Mouse (Mus musculus) retina, postnatal 1 day (tissue): Measurements from ENCODE around the gene A030014E15Rik.
"Not testable (repeated sequence)": the region's sequence is repeated elsewhere in the genome, so short reads cannot be mapped to it uniquely, and the experiment has no call there.

ENCODE experiments used
- DNase-seq: peaks from one replicate; pipeline ENCODE4 v3.0.0-alpha.2; 2012

The A030014E15Rik gene

DNA sequence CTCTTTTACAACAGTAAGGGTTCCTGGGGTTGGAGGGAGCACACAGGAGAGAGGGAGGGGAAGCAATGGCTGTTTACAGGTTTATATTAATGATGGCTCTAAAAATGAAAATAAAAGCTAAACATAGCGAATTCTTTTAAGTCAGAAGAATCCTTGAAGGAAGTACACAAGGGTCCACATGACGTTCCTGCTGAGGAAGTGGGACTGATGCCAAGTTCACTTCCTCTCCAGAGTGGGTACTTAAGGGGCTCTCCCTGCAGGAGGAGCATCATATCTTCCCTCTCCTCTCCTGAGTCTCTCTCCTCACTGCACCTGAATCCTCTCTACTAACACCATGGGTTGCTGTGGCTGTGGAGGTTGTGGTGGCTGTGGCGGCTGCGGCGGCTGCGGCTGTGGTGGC lies at the start of gene A030014E15Rik:
A030014E15Rik (plus strand) TSS at position 268 of the 400 bp plus-strand sequence.
- no peak for DNase-seq

GRCm38 (mm10) chr1:82879172-82879571 lies 45.5 kb upstream of the A030014E15Rik start:
- DNase-seq = no peak

DNA sequence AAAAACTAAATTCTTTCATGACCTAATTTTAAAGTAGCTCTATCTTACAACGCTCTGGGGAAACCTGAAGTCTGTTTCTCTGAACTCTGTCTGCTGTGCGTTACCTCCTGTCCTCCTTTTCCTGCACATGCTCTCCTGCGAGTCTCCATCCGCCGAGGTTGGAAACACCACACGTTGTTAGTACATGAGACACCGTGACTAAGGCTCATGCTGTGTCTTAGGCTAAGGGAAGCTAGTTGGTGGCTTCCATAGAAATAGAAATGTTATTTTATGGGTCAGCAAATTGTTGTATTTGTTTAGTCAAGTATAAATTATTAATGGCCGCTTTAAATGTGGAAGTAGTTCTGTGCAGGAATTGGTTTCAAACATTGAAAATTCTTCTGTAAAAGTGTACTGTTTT lies 44.5 kb upstream of the A030014E15Rik start:
- DNase-seq = peak; percentile 57

- DNase-seq = no peak
Measured at GRCm38 (mm10) chr1:82893269-82893668, 31.4 kb upstream of the A030014E15Rik start.

GRCm38 (mm10) chr1:82900567-82900966 lies 24.1 kb upstream of the A030014E15Rik start:
- DNase-seq = no peak

- no peak for DNase-seq
Measured at GRCm38 (mm10) chr1:82901201-82901600, 23.5 kb upstream of the A030014E15Rik start.

DNA sequence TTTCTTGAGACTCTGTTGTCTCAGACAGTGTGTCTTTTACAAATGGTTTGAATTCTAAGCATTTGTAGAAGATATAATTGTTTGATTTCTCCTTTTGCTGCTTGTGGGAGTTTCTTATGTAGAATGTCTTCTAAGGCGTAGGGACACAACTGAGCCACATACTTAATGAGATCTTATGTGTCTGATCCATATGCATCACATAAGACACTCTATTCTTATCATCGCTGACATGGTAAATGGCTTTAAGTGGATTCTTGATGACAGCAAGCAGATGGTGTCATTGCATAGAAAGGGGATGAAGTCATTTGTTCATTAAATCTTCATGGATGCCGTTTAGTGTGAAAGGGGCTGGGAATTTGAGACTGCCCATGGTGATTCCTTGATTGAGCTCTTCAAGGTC lies 18.8 kb upstream of the A030014E15Rik start:
- peak; percentile 14 for DNase-seq

DNA sequence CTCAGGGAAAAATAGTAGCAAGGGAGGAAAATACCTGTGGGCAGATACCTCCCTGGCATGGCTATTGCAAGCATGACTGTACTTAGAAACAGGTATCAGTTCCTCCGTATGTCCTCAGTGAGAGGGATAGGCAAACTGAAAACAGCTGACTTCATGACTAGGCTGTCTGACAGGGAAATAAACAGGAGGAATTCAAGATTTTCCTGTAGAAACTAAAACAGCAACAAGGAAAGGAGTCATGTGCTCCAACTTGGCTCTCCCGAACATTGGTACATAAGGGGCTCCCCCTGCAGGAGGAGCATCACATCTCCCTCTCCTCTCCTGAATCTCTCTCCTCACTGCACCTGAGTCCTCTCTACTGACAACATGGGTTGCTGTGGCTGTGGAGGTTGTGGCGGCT lies 11.7 kb upstream of the A030014E15Rik start, which contains the start of gene A030005L19Rik:
A030005L19Rik (plus strand) TSS at position 301 of the 400 bp plus-strand sequence.
- DNase-seq = no peak

DNA sequence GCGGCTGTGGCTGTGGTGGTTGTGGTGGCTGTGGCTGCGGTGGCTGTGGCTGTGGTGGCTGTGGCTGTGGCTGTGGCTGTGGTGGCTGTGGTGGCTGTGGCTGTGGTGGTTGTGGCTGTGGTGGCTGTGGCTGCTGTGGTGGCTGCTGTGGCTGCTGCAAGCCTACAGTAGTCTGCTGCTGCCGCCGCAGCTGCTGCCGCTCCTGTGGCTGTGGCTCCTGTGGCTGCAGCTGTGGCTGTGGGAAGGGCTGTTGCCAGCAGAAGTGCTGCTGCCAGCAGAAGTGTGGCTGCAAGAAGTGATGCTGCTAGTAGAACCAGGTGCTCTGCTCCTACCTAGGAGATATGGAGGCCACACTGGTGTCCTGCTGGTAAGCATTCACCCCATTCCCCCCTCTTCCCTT lies 11.3 kb upstream of the A030014E15Rik start:
- DNase-seq = not testable (repeated sequence)

DNA sequence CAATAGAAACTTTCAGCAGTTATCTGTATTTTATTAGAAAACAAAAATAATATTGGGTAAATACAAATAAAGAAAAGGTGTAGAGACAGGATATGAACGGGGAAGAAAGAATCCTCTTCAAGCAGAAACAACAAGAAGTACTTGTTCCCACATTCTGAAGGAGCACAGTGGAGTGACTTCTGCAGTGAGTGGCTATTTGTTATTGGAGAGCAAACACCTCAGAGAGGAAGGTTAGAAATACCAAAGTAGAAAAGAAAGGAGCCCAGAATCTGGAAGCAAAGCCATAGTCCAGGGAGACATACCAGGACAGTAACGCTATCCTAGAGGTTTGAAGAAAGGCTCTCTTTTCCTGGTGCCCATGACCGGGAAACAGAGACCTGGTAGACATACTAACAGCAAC lies 5.8 kb downstream of the A030014E15Rik start:
- not testable (repeated sequence) for DNase-seq

DNA sequence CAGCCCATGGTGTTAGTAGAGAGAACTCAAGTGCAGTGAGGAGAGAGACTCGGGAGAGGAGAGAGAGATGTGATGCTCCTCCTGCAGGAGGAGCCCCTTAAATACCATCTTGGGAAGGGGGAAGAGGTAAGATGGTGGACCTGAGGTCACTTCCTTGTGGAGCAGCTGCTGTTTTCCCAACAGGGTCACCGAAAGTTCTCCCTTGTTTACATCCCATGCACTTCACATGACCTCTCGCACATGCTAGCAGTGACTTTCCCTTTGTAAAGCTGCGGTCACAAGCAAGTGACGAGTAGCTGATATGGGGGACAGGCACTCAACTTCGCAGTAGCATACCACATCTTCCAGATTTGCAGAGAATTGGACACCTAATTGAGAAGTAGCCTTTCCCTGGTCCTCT lies 6.6 kb downstream of the A030014E15Rik start, which contains the start of gene Gm6217:
Gm6217 (minus strand) TSS at position 74 of the 400 bp plus-strand sequence.
- not testable (repeated sequence) for DNase-seq

DNA sequence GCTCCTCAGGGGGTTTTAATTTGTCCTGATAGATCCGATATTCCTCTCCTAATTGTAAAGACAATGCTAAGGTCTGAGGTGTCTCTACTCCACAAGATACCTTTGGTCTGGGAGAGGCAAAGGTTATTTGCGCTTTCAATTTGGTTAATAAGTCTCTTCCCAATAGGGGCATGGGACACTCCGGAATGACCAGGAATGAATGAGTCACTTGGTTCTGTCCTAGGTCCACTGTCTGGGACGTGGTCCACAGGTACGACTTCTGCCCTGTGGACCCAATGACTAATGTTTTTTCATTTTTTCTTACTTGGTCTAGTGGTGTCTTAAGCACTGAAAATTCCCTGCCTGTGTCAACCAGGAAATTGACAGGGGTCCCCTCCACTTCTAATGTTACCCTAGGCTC lies 13.9 kb downstream of the A030014E15Rik start:
- DNase-seq = no peak

GRCm38 (mm10) chr1:82942505-82942904 lies 17.8 kb downstream of the A030014E15Rik start:
- DNase-seq = not testable (repeated sequence)

GRCm38 (mm10) chr1:82943295-82943694 lies 18.6 kb downstream of the A030014E15Rik start, which contains the start of gene A030003K21Rik:
TSS of gene A030003K21Rik (minus strand) at chr1:82943388.
- DNase-seq = not testable (repeated sequence)

DNA sequence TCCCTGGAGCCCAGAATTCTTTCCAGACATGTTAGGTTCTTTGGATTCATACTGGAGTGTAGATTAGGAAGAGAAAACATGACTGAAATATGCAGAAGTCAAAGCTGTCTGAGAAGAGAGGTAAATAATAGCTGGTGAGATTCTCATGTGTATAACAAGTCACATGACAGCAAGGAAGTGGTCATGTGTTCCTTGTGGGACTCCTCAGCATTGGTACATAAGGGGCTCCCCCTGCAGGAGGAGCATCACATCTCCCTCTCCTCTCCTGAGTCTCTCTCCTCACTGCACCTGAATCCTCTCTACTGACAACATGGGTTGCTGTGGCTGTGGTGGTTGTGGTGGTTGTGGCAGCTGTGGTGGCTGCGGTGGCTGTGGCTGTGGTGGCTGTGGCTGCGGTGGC lies 21.3 kb downstream of the A030014E15Rik start:
- DNase-seq = not testable (repeated sequence)

- no peak for DNase-seq
Measured at GRCm38 (mm10) chr1:82948601-82949000, 23.9 kb downstream of the A030014E15Rik start.

- not testable (repeated sequence) for DNase-seq
Measured at GRCm38 (mm10) chr1:82955913-82956312, 31.2 kb downstream of the A030014E15Rik start, which contains the start of gene Gm7544. TSS of gene Gm7544 (minus strand) at chr1:82956013.

DNA sequence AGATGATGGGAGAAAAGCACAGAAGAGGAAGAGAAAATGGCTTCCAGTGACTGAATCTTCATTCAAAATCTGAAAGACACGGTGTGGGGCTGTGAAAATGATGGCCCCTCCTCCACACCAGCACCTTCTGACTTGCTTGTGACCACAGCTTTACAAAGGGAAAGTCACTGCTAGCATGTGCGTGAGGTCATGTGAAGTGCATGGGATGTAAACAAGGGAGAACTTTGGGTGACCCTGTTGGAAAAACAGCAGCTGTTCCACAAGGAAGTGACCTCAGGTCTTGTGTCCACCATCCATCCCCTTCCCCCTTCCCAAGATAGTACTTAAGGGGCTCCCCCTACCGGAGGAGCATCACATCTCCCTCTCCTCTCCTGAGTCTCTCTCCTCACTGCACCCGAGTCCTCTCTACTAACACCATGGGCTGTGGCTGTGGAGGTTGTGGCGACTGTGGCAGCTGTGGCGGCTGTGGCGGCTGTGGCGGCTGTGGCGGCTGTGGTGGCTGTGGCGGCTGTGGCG lies 35.2 kb downstream of the A030014E15Rik start, which contains the start of gene Gm47955:
Gm47955 (plus strand) TSS at position 417 of the 516 bp plus-strand sequence.
- DNase-seq = no peak

- DNase-seq = no peak
Measured at GRCm38 (mm10) chr1:82966413-82966812, 41.7 kb downstream of the A030014E15Rik start.

DNA sequence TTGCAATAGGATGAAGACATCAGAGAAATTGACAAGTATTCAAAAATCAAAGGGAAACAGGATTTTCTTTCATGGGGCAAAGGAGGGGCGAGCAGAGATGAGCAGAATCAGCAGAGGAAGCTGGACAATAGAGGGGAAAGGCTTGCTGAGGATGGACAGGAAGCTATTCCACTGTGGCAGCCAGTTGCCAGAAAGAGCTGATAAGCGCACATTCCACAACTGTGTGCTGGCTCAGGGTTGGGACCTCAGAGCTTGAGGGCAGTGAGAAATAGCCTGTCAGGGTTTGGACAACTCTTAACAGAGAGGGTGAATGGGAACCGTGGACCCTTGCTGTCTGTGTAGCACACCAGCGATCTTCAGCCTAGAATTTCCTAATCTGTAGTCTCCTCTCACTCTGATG lies 47.3 kb downstream of the A030014E15Rik start:
- no peak for DNase-seq

GRCm38 (mm10) chr1:82973244-82973643 lies 48.5 kb downstream of the A030014E15Rik start:
- DNase-seq = no peak

- DNase-seq = no peak
Measured at GRCm38 (mm10) chr1:82973901-82974300, 49.2 kb downstream of the A030014E15Rik start.

DNA sequence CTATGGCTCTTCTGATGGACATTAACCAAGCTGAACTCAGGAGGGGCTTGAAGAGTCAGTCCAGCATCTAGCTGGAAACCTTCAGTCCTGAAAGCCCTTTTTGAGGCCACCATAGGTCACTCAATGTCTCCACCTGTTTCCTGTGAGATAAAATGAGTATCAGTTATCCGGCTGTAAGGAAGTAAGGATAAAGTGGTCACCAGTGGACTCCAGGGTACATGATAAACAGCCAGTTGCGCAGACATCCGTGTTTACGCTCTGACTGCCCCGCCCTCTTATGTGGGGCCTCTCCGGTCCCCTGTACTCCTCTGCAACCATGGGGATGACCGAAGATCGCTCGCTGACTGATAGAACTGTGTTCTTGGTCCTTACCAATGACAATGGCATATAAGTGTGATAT lies 49.6 kb downstream of the A030014E15Rik start:
- DNase-seq = no peak
